Mouse (Mus musculus): ENCODE results near the gene S1pr5. TPM values are rescaled to one million over a fixed set of nuclear protein-coding genes. Genes with fewer than 3 reads are reported as not detected.

S1pr5 gene
- polyA plus RNA-seq, 1 experiment from 2014 or later, result 0.08 TPM

- peak; percentile 21 for ATAC-seq (replicated peaks; ENCODE audit: insufficient number of reproducible peaks, low FRiP score, low TSS enrichment, low read depth)
Observed at GRCm38 (mm10) chr9:21287571-21288402, 39.5 kb upstream of the S1pr5 start, which contains the start of gene Kri1. Gene Kri1 (minus strand): TSS chr9:21287969.

GRCm38 (mm10) chr9:21286753-21287152 is 38.5 kb upstream of the S1pr5 start:
- DNase-seq (ENCODE audit: low spot score) (no peak), ATAC-seq (replicated peaks; ENCODE audit: insufficient number of reproducible peaks, low FRiP score, low TSS enrichment, low read depth) (no peak)
- Histone ChIP-seq H3K4me1 (ENCODE audit: control insufficient read depth, insufficient read depth, low read length) (peaks cover 4% of the 10 kb centered on the region; the same call in 1 of the 2 replicates), H3K27ac (replicated peaks; ENCODE audit: low read depth, low read length) (no peak overlapping the region), H3K27me3 (ENCODE audit: control insufficient read depth, insufficient read depth, low read length) (no peaks in the 10 kb centered on the region), H3K9me3 (replicated peaks; ENCODE audit: control insufficient read depth, low read length) (no peaks in the 10 kb centered on the region), H3K9ac (replicated peaks; ENCODE audit: low read length) (no peak overlapping the region; the same call in 1 of the 2 replicates), H3K4me3 (ENCODE audit: low read depth, low read length) (peak overlapping the region; percentile 52), H3K36me3 (replicated peaks; ENCODE audit: control insufficient read depth, insufficient read depth, low read depth, low read length) (peaks cover 3% of the 10 kb centered on the region; the same call in 1 of the 2 replicates), H3K4me2 (ENCODE audit: low read depth, low read length) (peak overlapping the region; percentile 71)
- 69% methylated on average over 3 of the region's 3 CpGs for WGBS

More at GRCm38 (mm10) chr9:21287571-21288402, 39.5 kb upstream of the S1pr5 start, which contains the start of gene Kri1:
- Histone ChIP-seq H3K36me3 (replicated peaks; ENCODE audit: control insufficient read depth, insufficient read depth, low read depth, low read length) (no peaks in the 10 kb centered on the region; the same call in 1 of the 2 replicates), H3K27me3 (ENCODE audit: control insufficient read depth, insufficient read depth, low read length) (no peaks in the 10 kb centered on the region), H3K4me2 (ENCODE audit: low read depth, low read length) (peak within 1 kb of the TSS; percentile 71), H3K27ac (replicated peaks; ENCODE audit: low read depth, low read length) (peak within 1 kb of the TSS; percentile 52), H3K4me3 (ENCODE audit: low read depth, low read length) (peak within 1 kb of the TSS; percentile 52), H3K9ac (replicated peaks; ENCODE audit: low read length) (peak within 1 kb of the TSS; percentile 56), H3K9me3 (replicated peaks; ENCODE audit: control insufficient read depth, low read length) (no peaks in the 10 kb centered on the region), H3K4me1 (ENCODE audit: control insufficient read depth, insufficient read depth, low read length) (peaks cover 4% of the 10 kb centered on the region; the same call in 1 of the 2 replicates)
- DNase-seq (ENCODE audit: low spot score), result peak; percentile 99
- WGBS, result 1% methylated on average over 59 of the region's 59 CpGs

- no peak for ATAC-seq (replicated peaks; ENCODE audit: insufficient number of reproducible peaks, low FRiP score, low TSS enrichment, low read depth)
- peaks cover 10% of the 10 kb centered on the region for H3K36me3 ChIP-seq (replicated peaks; ENCODE audit: control insufficient read depth, insufficient read depth, low read depth, low read length)
- 82% methylated on average over 3 of the region's 3 CpGs for WGBS
Observed at GRCm38 (mm10) chr9:21283994-21284393, 35.8 kb upstream of the S1pr5 start.

GRCm38 (mm10) chr9:21283591-21283990 is 35.3 kb upstream of the S1pr5 start:
- Histone ChIP-seq H3K27ac (replicated peaks; ENCODE audit: low read depth, low read length) (no peak overlapping the region), H3K27me3 (ENCODE audit: control insufficient read depth, insufficient read depth, low read length) (no peaks in the 10 kb centered on the region), H3K4me3 (ENCODE audit: low read depth, low read length) (no peak overlapping the region), H3K9ac (replicated peaks; ENCODE audit: low read length) (no peak overlapping the region), H3K4me1 (ENCODE audit: control insufficient read depth, insufficient read depth, low read length) (peaks cover 4% of the 10 kb centered on the region; the same call in 1 of the 2 replicates), H3K9me3 (replicated peaks; ENCODE audit: control insufficient read depth, low read length) (no peaks in the 10 kb centered on the region), H3K36me3 (replicated peaks; ENCODE audit: control insufficient read depth, insufficient read depth, low read depth, low read length) (peaks cover 10% of the 10 kb centered on the region), H3K4me2 (ENCODE audit: low read depth, low read length) (no peak overlapping the region)
- no peak for DNase-seq (ENCODE audit: low spot score)
- WGBS, result 93% methylated on average over 5 of the region's 5 CpGs
- ATAC-seq (replicated peaks; ENCODE audit: insufficient number of reproducible peaks, low FRiP score, low TSS enrichment, low read depth), result no peak

More at GRCm38 (mm10) chr9:21283994-21284393, 35.8 kb upstream of the S1pr5 start:
- Histone ChIP-seq H3K4me2 (ENCODE audit: low read depth, low read length) (no peak overlapping the region), H3K9me3 (replicated peaks; ENCODE audit: control insufficient read depth, low read length) (no peaks in the 10 kb centered on the region), H3K27me3 (ENCODE audit: control insufficient read depth, insufficient read depth, low read length) (no peaks in the 10 kb centered on the region), H3K4me3 (ENCODE audit: low read depth, low read length) (no peak overlapping the region), H3K9ac (replicated peaks; ENCODE audit: low read length) (no peak overlapping the region), H3K4me1 (ENCODE audit: control insufficient read depth, insufficient read depth, low read length) (peaks cover 4% of the 10 kb centered on the region; the same call in 1 of the 2 replicates), H3K27ac (replicated peaks; ENCODE audit: low read depth, low read length) (no peak overlapping the region)
- no peak for DNase-seq (ENCODE audit: low spot score)

GRCm38 (mm10) chr9:21277776-21278175 is 29.5 kb upstream of the S1pr5 start:
- no peak for DNase-seq (ENCODE audit: low spot score)
- Histone ChIP-seq H3K9me3 (replicated peaks; ENCODE audit: control insufficient read depth, low read length) (no peaks in the 10 kb centered on the region), H3K36me3 (replicated peaks; ENCODE audit: control insufficient read depth, insufficient read depth, low read depth, low read length) (peaks cover 15% of the 10 kb centered on the region), H3K4me3 (ENCODE audit: low read depth, low read length) (no peak overlapping the region), H3K4me1 (ENCODE audit: control insufficient read depth, insufficient read depth, low read length) (no peaks in the 10 kb centered on the region), H3K9ac (replicated peaks; ENCODE audit: low read length) (no peak overlapping the region), H3K27me3 (ENCODE audit: control insufficient read depth, insufficient read depth, low read length) (no peaks in the 10 kb centered on the region), H3K27ac (replicated peaks; ENCODE audit: low read depth, low read length) (no peak overlapping the region), H3K4me2 (ENCODE audit: low read depth, low read length) (no peak overlapping the region)
- ATAC-seq (replicated peaks; ENCODE audit: insufficient number of reproducible peaks, low FRiP score, low TSS enrichment, low read depth), result no peak
- 94% methylated on average over 5 of the region's 5 CpGs for WGBS

GRCm38 (mm10) chr9:21276307-21276706 is 28.1 kb upstream of the S1pr5 start:
- ATAC-seq (replicated peaks; ENCODE audit: insufficient number of reproducible peaks, low FRiP score, low TSS enrichment, low read depth) (no peak), DNase-seq (ENCODE audit: low spot score) (no peak)
- Histone ChIP-seq H3K4me3 (ENCODE audit: low read depth, low read length) (no peak overlapping the region), H3K27ac (replicated peaks; ENCODE audit: low read depth, low read length) (no peak overlapping the region), H3K27me3 (ENCODE audit: control insufficient read depth, insufficient read depth, low read length) (no peaks in the 10 kb centered on the region), H3K36me3 (replicated peaks; ENCODE audit: control insufficient read depth, insufficient read depth, low read depth, low read length) (peaks cover 15% of the 10 kb centered on the region), H3K9ac (replicated peaks; ENCODE audit: low read length) (no peak overlapping the region), H3K4me2 (ENCODE audit: low read depth, low read length) (no peak overlapping the region), H3K4me1 (ENCODE audit: control insufficient read depth, insufficient read depth, low read length) (no peaks in the 10 kb centered on the region), H3K9me3 (replicated peaks; ENCODE audit: control insufficient read depth, low read length) (no peaks in the 10 kb centered on the region)
- 94% methylated on average over 8 of the region's 8 CpGs for WGBS

GRCm38 (mm10) chr9:21275727-21276126 is 27.5 kb upstream of the S1pr5 start:
- no peak overlapping the region for H3K27ac ChIP-seq (replicated peaks; ENCODE audit: low read depth, low read length)
- DNase-seq (ENCODE audit: low spot score), result no peak
- H3K27me3 ChIP-seq (ENCODE audit: control insufficient read depth, insufficient read depth, low read length), result no peaks in the 10 kb centered on the region
- no peaks in the 10 kb centered on the region for H3K4me1 ChIP-seq (ENCODE audit: control insufficient read depth, insufficient read depth, low read length)
- peaks cover 15% of the 10 kb centered on the region for H3K36me3 ChIP-seq (replicated peaks; ENCODE audit: control insufficient read depth, insufficient read depth, low read depth, low read length)
- ATAC-seq (replicated peaks; ENCODE audit: insufficient number of reproducible peaks, low FRiP score, low TSS enrichment, low read depth), result no peak
- H3K9me3 ChIP-seq (replicated peaks; ENCODE audit: control insufficient read depth, low read length), result no peaks in the 10 kb centered on the region
- no peak overlapping the region for H3K9ac ChIP-seq (replicated peaks; ENCODE audit: low read length)
- H3K4me3 ChIP-seq (ENCODE audit: low read depth, low read length), result no peak overlapping the region
- H3K4me2 ChIP-seq (ENCODE audit: low read depth, low read length), result no peak overlapping the region
- 90% methylated on average over 12 of the region's 12 CpGs for WGBS
